Mouse (Mus musculus): ENCODE measurements at regions not wholly inside any gene's neighbourhood (a gene's known extent, or its start where the extent isn't known, plus 50 kb on each side); places are given as distances from the start of the nearest gene placed in this dataset.
A peak's percentile ranks its signal among the peaks of the same experiment; 100 is the strongest.

DNA sequence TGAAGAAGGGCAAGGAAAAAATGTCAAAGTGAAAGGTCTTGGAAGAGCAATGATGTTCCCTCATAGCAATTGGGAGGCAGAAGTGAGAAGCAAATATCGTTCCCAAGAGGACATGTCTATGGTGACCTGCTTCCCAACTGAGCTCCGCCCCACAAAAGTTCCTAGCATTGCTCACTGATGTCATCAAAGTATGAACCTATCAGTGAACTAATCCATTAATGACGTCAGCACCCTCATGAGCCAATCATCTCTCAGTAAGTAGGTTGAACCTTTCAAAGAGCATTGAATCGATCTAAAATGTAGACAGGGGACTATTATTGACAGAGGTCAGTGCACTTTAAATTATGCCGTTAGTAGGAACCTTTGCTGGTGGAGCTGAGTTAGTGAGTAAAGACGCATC, 267.4 kb downstream of the 1700009N14Rik start:
- Histone ChIP-seq H3K9me3 (no peaks in the 10 kb centered on the region), H3K27me3 (no peaks in the 10 kb centered on the region), H3K36me3 (no peaks in the 10 kb centered on the region), H3K4me2 (replicated peaks) (no peak overlapping the region), H3K27ac (replicated peaks) (no peak overlapping the region), H3K4me1 (no peaks in the 10 kb centered on the region), H3K4me3 (no peak overlapping the region), H3K9ac (replicated peaks) (no peak overlapping the region)
- WGBS, result 90% methylated on average over 6 of the region's 6 CpGs
- ATAC-seq (ENCODE audit: low FRiP score, low read depth), result no peak

DNA sequence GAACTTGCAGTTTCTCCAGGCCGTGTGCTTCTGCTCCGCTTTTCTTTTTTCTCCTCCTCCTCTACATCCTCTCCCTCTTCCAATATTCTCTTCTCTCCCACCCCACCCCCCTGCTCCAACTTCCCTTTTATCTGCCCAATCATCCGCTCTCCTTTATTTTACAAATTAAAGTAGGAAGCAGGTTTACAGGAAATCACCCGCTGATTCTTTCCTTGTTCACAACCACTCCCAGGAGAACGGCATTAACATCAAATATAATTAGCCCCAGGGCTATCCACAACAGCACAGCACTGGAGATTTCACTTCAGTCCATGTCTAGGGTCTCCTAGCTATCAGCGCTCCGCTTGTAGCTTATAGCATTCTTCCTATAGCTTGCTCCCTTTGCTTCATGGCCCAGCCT, 268.6 kb downstream of the 1700009N14Rik start:
- Histone ChIP-seq H3K27me3 (no peaks in the 10 kb centered on the region), H3K4me3 (no peak overlapping the region), H3K4me1 (no peaks in the 10 kb centered on the region), H3K4me2 (replicated peaks) (no peak overlapping the region), H3K9me3 (no peaks in the 10 kb centered on the region), H3K27ac (replicated peaks) (no peak overlapping the region), H3K36me3 (no peaks in the 10 kb centered on the region), H3K9ac (replicated peaks) (no peak overlapping the region)
- WGBS, result 85% methylated on average over 7 of the region's 7 CpGs
- ATAC-seq (ENCODE audit: low FRiP score, low read depth), result no peak

DNA sequence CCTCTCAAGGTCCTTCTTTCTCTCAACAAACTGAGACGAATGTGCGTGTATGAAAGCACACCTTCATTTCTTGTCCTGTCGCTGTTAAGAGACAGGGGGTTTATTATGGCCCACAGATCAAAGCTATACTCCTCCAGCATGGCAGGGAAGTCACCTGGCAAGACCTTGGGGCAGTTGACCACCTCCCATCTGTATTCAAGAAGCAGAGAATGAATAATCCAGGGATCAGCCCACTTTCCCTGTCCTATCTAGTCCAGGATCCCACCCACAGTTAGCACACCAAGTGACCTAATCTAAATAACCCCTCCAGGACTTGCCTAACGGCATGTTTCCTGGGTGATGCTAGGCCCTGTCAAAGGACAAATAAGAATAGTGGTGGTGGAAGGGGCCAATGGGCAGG, 269.9 kb downstream of the 1700009N14Rik start:
- no peak overlapping the region for H3K27ac ChIP-seq (replicated peaks)
- 86% methylated on average over 4 of the region's 4 CpGs for WGBS
- ATAC-seq (ENCODE audit: low FRiP score, low read depth), result no peak
- no peak overlapping the region for H3K9ac ChIP-seq (replicated peaks)
- no peaks in the 10 kb centered on the region for H3K4me1 ChIP-seq
- no peaks in the 10 kb centered on the region for H3K27me3 ChIP-seq
- no peaks in the 10 kb centered on the region for H3K9me3 ChIP-seq
- H3K36me3 ChIP-seq, result no peaks in the 10 kb centered on the region
- no peak overlapping the region for H3K4me2 ChIP-seq (replicated peaks)
- no peak overlapping the region for H3K4me3 ChIP-seq

DNA sequence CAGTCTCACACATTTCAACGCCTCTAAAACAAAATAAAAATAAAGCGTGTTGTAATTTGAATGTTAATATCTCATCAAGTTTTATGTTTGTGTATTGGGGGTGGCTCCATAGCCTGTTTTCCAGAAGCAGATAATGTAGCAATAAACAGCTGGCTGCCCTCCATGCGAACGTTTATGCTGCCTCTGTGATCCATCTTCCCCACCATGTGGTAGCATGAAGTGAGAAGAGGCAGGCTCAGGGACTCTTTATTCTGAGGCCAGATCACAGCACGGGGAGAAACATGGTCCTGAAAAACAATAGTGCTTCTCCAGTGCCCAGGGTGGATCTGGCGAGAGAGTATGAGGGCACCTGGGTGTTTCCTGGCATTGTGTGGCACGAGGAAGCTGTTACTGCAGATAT, 271.4 kb downstream of the 1700009N14Rik start:
- WGBS, result 79% methylated on average over 7 of the region's 7 CpGs
- ATAC-seq (ENCODE audit: low FRiP score, low read depth), result no peak
- no peaks in the 10 kb centered on the region for H3K36me3 ChIP-seq
- H3K9me3 ChIP-seq, result no peaks in the 10 kb centered on the region
- H3K4me1 ChIP-seq, result no peaks in the 10 kb centered on the region
- no peak overlapping the region for H3K27ac ChIP-seq (replicated peaks)
- H3K9ac ChIP-seq (replicated peaks), result no peak overlapping the region
- H3K27me3 ChIP-seq, result no peaks in the 10 kb centered on the region
- H3K4me3 ChIP-seq, result no peak overlapping the region
- no peak overlapping the region for H3K4me2 ChIP-seq (replicated peaks)

DNA sequence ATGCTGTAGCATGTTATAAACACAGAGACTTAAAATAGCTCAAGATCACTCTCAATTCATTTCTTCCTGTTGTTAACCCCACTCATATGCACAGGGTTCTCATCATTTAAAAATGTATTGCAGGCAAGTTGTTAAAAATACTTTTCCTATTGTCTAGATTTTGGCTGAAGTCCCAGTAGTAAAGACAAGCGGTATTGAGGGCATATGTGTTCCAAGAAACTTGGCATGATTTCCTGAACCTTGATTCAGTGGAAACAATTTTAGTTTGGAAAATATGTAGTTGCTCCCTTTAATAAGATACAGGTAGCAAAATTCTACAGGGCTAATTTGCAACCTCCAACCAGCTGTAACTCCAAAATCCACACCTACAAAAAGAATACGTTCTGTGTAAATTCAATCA, 315.5 kb downstream of the 1700009N14Rik start:
- 94% methylated on average over 2 of the region's 2 CpGs for WGBS

DNA sequence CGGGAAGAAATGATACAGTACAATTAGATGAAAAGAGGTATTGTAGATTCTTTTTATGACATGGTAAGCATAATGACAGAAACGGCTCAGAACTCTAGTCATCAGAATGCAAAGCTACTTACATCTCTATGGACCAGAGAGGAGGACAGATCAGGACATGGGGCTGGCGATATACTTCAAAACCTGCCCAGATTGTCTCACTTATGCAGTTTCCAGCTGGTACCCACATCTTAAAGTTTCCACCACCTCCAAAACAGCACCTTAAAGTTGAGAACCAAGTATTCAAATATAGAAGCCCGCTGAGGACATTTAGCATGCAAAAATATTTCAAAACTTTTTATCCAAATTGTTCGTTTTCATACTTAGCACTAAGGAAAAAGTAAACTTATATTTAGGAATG, 341.0 kb downstream of the 1700009N14Rik start:
- H3K4me1 ChIP-seq, result no peaks in the 10 kb centered on the region
- H3K9me3 ChIP-seq, result no peaks in the 10 kb centered on the region
- H3K27ac ChIP-seq (replicated peaks), result no peak overlapping the region
- no peaks in the 10 kb centered on the region for H3K27me3 ChIP-seq
- H3K9ac ChIP-seq (replicated peaks), result no peak overlapping the region
- 91% methylated on average over 5 of the region's 5 CpGs for WGBS
- no peak for ATAC-seq (ENCODE audit: low FRiP score, low read depth)
- no peaks in the 10 kb centered on the region for H3K36me3 ChIP-seq
- no peak overlapping the region for H3K4me2 ChIP-seq (replicated peaks)
- H3K4me3 ChIP-seq, result no peak overlapping the region

More for the DNA sequence above, 315.5 kb downstream of the 1700009N14Rik start:
- H3K4me1 ChIP-seq, result no peaks in the 10 kb centered on the region
- H3K36me3 ChIP-seq, result no peaks in the 10 kb centered on the region
- H3K4me2 ChIP-seq (replicated peaks), result no peak overlapping the region
- no peak overlapping the region for H3K4me3 ChIP-seq
- peaks cover 7% of the 10 kb centered on the region; the same call in 1 of the 2 replicates for H3K9me3 ChIP-seq
- H3K27me3 ChIP-seq, result no peaks in the 10 kb centered on the region
- no peak for ATAC-seq (ENCODE audit: low FRiP score, low read depth)
- H3K9ac ChIP-seq (replicated peaks), result no peak overlapping the region
- H3K27ac ChIP-seq (replicated peaks), result no peak overlapping the region

DNA sequence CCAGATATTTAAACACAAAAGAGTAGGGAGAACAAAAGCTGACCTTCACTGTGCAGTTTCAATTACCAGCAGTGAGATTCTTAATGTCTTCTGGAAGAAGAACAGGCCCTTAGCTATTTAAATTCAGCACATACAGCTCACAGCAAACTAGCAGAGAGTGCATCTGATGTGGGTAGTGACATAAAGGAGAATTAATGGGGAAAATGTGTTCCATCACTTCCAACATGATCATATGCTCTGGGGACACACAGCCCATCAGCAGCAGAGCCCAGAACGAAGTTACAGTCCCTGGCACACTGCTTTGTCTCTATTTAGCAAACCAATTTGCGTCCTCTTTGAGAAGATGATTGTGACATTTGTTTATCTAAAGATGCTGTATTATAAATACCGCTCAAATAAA, 332.9 kb upstream of the Aco1 start:
- Histone ChIP-seq H3K9me3 (no peaks in the 10 kb centered on the region), H3K4me2 (replicated peaks) (no peak overlapping the region), H3K4me1 (no peaks in the 10 kb centered on the region), H3K27ac (replicated peaks) (no peak overlapping the region), H3K9ac (replicated peaks) (no peak overlapping the region), H3K36me3 (no peaks in the 10 kb centered on the region), H3K27me3 (no peaks in the 10 kb centered on the region), H3K4me3 (no peak overlapping the region)
- ATAC-seq (ENCODE audit: low FRiP score, low read depth), result no peak
- WGBS, result 84% methylated on average over 3 of the region's 3 CpGs

DNA sequence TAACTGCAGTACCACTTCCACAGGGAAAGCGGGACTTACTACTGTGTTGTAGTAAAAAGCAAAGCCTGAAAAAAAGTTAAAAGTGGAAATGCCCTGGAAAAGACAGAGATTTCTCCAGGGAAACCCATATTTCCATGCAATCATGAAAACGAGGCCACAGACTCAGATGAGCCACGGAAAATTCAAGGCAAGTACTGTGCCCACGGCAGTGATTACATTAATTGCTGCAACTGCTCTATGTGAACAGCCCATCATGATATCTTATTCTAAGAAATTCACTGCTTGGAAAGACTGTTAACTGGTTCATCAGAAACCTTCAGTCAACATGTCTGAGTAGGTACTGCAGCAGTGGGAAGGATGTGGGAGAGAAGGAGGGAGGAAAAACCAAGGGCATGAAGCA, 330.1 kb upstream of the Aco1 start:
- Histone ChIP-seq H3K4me2 (replicated peaks) (no peak overlapping the region), H3K36me3 (no peaks in the 10 kb centered on the region), H3K27ac (replicated peaks) (no peak overlapping the region), H3K4me1 (no peaks in the 10 kb centered on the region), H3K27me3 (no peaks in the 10 kb centered on the region), H3K4me3 (no peak overlapping the region), H3K9me3 (no peaks in the 10 kb centered on the region), H3K9ac (replicated peaks) (no peak overlapping the region)
- WGBS, result 86% methylated on average over 4 of the region's 4 CpGs
- ATAC-seq (ENCODE audit: low FRiP score, low read depth), result no peak

DNA sequence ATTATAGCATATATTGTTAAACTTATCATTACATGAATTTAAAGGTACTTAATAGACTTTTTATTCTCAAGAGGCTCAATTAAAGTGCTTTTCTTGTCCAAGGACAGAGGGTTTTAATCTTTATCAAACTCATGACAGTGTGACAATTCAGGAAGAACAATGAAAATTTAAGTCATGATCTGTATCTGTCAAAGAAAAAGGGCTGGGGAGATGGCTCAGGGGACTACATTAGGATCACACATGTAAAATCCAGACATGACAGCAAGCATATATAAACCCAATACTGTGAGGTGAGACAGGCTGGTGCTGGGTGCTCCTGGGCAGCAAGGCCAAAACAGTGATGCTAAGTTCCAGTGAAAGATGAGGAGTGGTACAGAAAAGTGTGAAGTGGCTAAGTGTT, 327.3 kb upstream of the Aco1 start:
- Histone ChIP-seq H3K27ac (replicated peaks) (no peak overlapping the region), H3K9me3 (no peaks in the 10 kb centered on the region), H3K9ac (replicated peaks) (no peak overlapping the region), H3K4me2 (replicated peaks) (no peak overlapping the region), H3K4me1 (0 out of 2 replicates have a peak, but pooled peaks cover 2% of the 10 kb centered on the region), H3K27me3 (no peaks in the 10 kb centered on the region), H3K36me3 (no peaks in the 10 kb centered on the region), H3K4me3 (no peak overlapping the region)
- no peak for ATAC-seq (ENCODE audit: low FRiP score, low read depth)

DNA sequence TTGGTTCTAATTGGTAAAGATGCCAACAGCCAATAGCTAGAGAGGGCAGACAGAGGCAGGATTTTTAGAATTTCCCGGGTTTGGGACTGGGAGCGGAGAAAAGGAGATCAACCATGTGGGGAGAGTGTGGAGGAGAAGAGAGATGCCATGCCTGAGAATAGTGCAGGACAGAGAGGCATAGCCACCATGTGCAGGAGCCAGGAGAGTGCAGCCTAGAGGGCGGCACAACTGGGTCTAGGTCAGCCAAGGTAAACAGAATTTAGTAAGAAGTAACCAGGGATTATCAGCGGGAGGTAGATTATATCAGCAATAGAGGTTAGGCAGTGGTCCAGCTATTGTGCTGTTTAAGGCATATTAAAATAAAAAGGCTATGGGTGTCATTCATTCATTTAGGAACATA, 325.2 kb upstream of the Aco1 start:
- no peak overlapping the region for H3K9ac ChIP-seq (replicated peaks)
- no peaks in the 10 kb centered on the region for H3K36me3 ChIP-seq
- no peak overlapping the region for H3K27ac ChIP-seq (replicated peaks)
- H3K4me2 ChIP-seq (replicated peaks), result no peak overlapping the region
- H3K9me3 ChIP-seq, result no peaks in the 10 kb centered on the region
- peak; percentile 59; the same call in 1 of the 2 replicates for ATAC-seq (ENCODE audit: low FRiP score, low read depth)
- H3K4me3 ChIP-seq, result no peak overlapping the region
- H3K27me3 ChIP-seq, result no peaks in the 10 kb centered on the region
- 0 out of 2 replicates have a peak, but pooled peaks cover 2% of the 10 kb centered on the region for H3K4me1 ChIP-seq
- 76% methylated on average over 4 of the region's 4 CpGs for WGBS

DNA sequence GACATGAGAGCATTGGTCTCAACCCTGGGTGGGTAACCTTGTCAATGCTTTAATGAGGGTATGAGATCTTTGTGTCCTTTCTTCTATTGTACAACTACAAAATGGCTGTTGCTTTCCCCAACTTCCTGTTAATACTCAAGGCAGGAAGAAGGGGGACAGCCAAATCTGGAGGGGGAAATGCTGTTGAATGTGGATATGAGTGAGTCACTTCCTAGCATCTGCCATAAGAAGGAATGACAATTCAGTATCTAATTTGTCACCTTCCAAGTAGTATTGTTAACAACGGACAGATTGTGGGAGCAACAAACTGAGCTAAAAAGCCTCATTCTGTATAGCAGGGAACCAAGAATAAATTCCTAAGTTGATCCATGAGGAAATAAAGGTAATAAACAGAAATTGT, 309.2 kb upstream of the Aco1 start:
- Histone ChIP-seq H3K27ac (replicated peaks) (no peak overlapping the region), H3K4me1 (no peaks in the 10 kb centered on the region), H3K9me3 (no peaks in the 10 kb centered on the region), H3K36me3 (no peaks in the 10 kb centered on the region), H3K27me3 (no peaks in the 10 kb centered on the region), H3K9ac (replicated peaks) (no peak overlapping the region), H3K4me3 (no peak overlapping the region), H3K4me2 (replicated peaks) (no peak overlapping the region)
- no peak for ATAC-seq (ENCODE audit: low FRiP score, low read depth)
- WGBS, result 92% methylated on average over 1 of the region's 1 CpGs

Data from midbrain, embryonic 12.5 days (tissue).